Mouse (Mus musculus): Measurements from ENCODE around the gene Cdc42ep3.

- TF ChIP-seq CTCF (IDR thresholded peaks at IDR 0.05; ENCODE audit: low read depth, low read length), result no peak
- no peak for TF ChIP-seq GATA1 (IDR thresholded peaks at IDR 0.05; ENCODE audit: borderline replicate concordance, low read length)
Measured at GRCm38 (mm10) chr17:79394799-79395198, 39.9 kb upstream of the Cdc42ep3 start.

Data from G1E (cell line).